Mouse (Mus musculus): Measurements from ENCODE around the gene Gfra4. TPM values are rescaled to one million over a fixed set of nuclear protein-coding genes. Genes with fewer than 3 reads are reported as not detected.

Gene Gfra4
- 3.2 and 3.9 TPM in 2 replicates for polyA plus RNA-seq (2015; fragmentation: Nextera tagmentation; extraction: Ambion mirVana)

DNA sequence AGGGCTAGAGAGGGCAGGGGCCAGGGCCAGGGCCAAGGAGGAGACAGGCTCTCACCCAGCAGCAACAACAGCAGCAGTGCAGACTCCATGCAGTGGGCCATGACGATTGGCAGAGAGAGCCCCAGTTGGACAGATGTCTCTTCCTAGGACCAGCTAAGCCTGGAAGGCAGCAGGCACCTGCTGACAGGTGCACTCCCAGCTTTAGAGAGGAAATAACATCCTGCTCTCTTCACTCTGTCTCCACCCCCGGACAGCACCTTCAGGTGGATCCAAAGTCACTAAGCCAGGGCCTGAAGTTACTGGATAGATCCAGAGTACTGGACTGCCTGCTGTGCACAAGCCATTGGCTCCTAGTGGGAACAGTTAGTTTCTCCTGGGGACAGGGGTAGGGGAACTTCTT, at the start of gene Gfra4:
TSS of gene Gfra4 (minus strand) at position 101 of the 400 bp plus-strand sequence.
- no peak for DNase-seq (ENCODE audit: low spot score)

DNA sequence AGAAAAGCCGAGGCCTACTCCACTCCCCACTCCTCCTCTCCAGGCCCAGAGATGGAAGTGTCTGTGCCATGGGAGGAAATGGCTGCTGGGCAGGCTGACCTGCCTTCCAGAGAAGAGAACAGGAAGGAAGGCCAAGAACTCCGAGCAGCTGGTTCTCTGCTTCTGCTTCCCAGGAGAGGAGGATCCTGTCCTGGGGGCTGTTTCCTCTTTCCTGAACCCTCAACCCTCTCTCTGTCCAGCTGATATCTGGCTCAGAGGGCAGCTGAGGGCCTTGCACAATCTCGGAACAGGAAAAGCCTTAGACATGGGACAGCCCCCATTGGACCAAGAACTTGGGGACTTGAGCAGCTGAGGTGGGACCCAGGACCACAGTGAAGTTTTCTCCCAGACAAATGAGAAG, 48.0 kb upstream of the Gfra4 start:
- DNase-seq (ENCODE audit: low spot score): no peak

DNA sequence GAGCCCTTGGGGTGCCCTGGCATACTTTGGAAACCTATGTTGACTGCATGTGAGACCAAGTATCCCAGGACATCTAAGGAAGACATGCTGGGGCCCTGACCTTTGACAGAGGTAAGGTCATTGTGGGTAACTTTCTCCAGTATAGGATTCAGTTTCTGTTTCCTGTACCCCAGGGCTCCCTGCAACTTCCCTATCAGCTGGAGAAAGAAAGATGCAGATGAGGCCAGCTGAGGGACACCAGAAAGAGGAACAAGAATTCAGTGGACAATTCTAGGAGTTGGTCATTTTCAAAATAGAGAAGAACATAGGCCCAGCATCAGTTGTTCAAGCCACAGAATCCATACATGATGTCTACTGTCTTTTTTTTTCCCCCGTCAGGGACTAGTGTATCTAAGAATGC, 46.7 kb upstream of the Gfra4 start:
- no peak for DNase-seq (ENCODE audit: low spot score)

DNA sequence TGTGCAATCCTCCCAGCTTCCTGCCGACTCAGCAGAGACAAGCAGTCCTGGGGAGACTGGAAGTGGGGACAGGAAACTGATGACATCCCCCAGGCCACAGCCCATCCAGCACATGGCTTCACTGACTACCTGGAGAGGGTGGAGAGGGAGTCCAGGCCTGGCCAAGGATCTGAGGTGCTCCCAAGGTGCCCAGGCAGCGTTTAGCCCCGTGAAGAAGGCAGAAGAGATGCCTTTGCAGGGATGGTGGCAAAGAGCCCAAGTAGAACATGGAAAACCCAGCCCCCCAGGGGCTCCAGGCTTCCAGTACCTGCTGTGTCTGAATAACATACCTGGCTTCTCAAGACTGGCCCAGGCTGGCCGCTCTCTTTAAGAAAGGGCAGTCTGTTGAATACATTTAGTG, 45.7 kb upstream of the Gfra4 start:
- DNase-seq (ENCODE audit: low spot score): no peak

DNA sequence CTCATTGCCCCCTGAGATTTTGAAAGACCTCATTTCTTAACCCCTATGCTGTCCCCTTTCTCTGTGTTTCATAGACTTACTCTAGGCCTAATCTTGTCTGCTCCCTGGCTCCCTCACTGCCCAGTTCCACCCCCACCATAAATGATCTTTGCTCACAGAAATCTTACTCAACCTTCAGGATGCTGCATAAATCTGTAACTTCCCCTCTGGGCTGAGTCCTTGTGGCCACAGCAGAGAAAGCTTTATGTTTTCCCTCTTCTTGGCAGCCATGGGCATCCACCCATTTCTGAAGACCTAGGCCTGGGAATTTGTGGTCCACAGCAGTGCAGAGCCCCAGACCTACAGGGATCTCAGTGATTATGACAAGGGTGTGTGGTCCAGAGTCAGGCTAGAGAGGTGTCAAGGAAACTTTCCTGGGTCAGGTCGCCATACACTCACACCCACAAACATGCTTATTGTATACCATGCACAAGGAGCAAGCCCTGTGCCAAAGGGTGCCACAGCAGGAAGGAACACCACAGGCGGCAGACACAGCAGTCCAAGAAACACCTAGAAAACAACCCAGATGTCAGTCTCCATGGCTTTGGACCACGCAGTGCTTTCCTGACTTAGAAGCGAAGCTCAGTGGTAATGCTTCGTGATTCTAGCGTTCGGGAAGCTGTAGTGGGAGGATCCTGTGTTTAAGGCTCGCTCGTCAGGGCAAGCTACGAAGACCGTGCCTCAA, 43.9 kb upstream of the Gfra4 start, which contains the start of gene Siglec1:
TSS of gene Siglec1 (minus strand) at position 99 of the 724 bp plus-strand sequence.
- no peak for DNase-seq (ENCODE audit: low spot score)

DNA sequence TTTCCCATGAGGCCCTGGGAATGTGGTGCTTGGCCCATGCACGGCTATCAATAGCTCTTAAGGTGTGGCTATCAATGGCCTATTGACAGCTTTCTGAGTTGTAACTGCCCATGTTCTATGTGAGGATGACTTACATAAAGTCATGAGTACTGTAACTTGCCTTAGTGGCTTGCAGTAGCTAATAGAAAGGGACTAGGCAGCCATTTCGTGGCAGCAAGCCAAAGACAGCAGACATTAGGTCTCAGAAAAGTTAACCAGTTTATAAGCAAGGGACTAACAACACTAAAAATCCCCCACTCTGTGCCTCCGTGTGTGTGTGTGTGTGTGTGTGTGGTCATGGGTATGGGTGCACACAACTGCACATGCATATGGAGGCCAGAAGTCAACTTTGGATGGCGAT, 41.3 kb upstream of the Gfra4 start:
- DNase-seq (ENCODE audit: low spot score): no peak

DNA sequence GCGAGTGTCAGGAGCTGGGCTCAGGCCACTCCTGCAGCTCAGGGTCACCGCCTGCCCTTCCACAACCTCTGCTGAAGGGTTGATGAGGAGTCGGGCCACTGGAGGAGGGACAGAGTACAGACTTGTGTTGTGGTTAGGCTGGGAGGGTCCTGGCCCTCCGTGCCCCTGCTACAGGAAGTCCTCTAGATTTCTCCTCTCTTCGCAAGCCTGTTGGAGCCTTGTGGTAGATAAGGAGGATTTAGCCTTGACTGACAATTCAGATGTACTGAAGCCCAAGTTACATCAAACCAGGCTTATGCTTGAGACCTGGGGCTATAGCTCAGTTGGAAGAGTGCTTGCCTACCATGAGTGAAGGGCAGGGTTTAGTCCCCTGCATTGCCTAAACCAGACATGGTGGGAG, 37.6 kb upstream of the Gfra4 start:
- no peak for DNase-seq (ENCODE audit: low spot score)

DNA sequence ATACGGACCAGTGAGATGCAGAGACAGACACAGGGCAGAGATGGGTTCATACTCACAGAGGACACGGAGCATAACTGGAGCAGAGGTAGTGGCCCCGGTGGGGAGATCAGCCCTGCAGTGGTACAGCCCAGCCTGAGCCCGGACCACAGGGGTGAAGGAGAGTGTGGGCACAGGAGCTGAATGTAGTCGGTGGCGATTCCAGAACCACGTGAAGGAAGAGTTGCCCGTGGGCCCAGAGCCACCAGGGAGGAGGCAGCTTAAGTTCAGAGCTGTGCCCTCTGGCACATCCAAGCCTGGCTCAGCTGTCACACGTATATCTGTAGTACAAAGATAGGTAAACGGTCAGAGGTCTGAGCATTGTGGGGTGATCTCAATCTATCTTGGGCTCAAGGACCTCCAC, 29.6 kb upstream of the Gfra4 start:
- no peak for DNase-seq (ENCODE audit: low spot score)

DNA sequence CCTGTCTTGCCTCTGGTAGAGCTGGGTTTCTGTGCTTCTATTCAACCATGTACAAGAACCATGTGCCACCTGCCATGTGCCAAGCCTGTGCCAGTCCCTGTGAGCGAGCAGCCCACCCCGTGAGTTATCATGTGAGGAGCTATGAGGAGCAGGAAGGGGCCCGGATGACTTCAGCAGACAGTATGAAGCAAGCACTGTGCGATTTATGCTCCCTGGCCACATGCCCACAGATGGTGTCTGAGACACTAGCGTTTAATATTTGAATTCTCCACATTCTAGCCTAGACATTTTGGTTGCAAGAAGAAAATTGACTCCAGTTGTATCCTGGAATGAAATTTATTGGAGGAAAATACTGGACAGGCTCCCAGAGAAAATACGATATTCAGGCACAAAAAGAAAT, 24.6 kb upstream of the Gfra4 start:
- DNase-seq (ENCODE audit: low spot score): no peak

DNA sequence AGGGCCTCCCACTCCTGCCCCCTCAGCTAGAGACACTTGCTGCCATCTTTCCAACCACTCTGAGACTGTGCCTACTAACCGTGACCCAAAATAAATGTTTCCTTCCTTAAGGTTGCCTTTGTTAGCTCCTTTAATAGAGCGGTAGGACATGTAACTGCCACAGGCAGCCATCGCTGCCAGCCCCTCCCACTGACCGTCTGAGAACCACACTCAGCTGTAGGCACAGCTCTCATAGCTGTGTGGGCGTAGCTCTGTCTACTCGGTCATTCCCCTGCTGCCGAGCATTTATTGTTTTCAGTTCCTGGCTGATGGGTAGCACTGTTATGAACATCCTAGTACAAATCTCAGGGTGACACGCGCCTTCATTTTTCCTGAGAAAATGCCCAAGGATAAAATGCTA, 23.5 kb upstream of the Gfra4 start:
- DNase-seq (ENCODE audit: low spot score): no peak

DNA sequence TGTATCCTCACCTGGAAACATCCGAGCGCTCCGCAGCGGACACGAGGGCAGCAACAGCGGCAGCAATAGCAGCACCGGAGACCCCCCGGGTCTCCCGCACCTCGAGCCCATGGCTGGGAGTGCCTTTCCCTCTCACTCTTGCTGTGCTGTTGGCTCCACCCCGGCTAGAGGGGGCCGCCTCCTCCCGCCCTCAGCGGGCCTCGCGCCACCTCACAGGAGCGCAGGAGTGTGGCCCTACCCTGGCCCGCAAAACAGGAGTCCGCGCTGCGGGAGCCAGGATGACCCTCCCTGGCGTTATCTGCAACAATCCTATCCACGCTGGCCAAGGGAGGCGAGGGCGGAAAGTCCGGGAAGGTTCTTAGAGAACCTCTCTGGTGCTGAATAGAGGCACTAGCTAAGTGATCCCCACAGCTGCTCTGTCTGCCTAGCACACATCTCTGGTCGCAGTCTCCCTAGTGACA, 20.5 kb upstream of the Gfra4 start, which contains the start of gene Adam33:
TSS of gene Adam33 (minus strand) at position 411 of the 461 bp plus-strand sequence.
- DNase-seq (ENCODE audit: low spot score): no peak

DNA sequence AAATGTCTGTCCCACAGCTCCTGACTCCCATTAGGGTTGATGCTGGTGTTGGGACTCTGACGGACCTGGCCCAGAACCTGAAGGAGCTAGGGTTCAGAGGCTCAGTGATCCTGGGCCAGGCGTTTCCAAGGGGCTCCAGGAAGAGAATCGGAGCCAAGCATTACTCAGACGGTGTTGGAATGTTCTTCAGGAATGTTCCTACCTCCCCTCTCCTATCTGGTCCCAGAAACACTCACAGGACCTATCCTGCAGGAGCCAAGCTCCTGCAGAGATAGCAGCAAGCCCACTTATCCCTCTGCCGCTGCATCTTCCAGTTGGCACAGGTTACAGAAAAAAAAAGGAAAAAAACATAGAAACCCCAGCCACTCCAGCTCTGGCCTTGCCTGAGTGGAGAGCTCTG, 18.7 kb upstream of the Gfra4 start:
- DNase-seq (ENCODE audit: low spot score): no peak

DNA sequence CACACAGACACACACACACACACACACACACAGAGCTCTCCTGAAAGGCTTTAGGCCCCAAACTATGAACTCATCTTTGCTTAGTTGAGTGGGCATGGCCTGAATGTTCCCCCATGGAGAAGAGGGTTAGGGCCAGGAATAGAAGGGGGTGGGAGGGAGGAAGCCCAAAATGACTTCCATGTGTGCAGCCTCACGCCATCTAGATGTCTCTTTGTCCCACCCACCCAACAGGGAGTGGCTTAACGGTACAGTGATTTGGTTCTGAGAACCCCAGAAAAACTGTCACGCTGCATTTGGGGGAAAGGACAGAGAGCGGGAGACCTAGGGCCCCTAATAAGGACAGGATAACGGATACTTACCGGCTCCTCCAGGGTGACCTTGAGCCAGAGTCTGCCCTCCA, 17.9 kb upstream of the Gfra4 start:
- no peak for DNase-seq (ENCODE audit: low spot score)

DNA sequence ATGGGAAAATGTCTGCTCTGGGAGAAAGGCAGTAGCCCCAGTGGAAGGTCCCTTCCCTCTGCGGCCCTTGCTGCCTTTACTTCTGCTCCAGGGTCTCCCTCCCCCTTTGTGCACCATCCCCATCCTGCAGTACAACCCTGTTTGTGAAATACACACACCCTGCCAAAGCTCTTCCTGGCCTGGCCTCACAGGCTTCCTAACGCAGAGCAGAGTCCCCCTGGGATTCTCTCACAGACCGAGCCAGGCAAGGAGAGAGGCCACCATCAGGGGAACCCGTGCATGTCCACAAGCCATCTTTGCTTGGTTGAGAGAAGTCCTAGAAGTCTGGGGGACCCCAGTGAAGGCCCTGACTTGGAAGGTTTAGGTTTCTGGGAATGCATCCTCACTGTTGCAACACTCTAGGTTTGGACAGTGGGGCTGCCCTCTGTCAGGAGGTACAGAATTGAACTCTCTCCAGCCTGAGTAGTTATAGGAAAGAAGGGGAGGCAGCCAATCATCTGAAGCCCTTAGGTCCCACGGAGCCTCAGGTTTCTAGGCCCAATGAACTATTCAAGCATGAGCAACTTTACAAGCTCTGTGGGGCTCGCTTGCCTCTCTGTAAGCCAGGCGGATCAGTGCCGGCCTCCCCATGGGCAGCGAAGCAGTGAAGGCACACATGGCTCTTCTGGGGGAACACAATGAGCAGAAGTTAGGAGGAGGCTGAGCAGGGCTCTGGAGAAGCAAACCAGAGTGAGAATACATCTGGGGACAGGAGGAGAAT, 17.1 kb upstream of the Gfra4 start:
- no peak for DNase-seq (ENCODE audit: low spot score)

DNA sequence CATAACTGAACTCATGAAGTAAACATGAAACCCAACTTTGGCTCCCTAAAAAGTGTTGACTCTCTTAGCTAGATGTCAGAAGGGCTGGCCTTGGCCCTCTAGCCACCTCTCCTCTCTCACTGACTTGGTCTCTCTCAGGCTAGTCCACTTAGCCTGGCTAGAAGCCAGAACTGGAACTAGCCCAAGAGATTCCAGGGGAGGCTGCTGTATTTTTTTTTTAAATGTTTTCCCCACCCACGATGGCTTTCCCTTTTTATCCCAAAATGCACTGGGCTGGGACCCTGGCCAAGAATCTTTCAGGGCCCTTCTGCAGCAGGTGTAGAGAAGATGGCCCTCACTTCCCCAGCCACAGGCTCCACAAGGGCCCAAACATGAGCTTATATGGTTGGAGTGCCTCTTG, 16.5 kb upstream of the Gfra4 start:
- DNase-seq (ENCODE audit: low spot score): no peak

DNA sequence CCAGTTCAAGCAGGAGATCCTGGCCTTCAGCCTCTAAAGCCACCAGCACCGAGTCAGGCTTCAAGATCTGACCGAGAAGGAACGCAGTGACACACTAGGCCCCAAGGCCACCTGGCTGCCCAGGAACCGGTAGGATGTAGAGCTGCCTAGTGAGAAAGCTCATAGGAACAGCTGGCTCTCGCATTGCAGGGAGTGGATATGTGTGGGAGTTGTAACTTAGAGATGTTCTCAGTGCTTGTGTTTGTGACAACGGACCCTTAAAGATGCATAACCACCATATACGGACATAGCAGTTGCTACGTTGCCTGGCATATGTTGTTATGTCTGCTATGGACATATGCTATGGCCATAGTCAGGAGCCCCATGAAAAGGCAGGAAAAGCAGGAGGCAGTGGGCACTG, 15.8 kb upstream of the Gfra4 start:
- no peak for DNase-seq (ENCODE audit: low spot score)

DNA sequence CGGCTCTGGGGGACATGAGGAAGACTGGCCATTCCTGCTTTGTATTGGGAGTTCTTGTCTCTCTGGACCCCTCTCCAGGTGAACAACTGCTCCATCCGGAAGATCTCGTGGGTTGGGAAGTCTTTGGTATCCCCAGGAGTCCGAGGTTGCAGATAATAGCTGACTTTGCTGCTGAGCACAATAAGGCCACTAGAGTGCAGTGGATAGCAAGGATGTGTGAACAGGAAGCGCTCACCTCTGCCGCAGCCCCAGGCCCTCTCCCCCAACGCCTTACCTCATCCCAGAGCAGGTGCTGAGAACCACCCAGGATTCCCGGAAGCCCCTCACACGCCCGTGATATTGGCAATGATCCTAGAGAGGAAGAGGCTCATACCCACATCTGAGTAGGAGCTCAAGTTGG, 13.3 kb upstream of the Gfra4 start:
- peak; percentile 56 for DNase-seq (ENCODE audit: low spot score)

DNA sequence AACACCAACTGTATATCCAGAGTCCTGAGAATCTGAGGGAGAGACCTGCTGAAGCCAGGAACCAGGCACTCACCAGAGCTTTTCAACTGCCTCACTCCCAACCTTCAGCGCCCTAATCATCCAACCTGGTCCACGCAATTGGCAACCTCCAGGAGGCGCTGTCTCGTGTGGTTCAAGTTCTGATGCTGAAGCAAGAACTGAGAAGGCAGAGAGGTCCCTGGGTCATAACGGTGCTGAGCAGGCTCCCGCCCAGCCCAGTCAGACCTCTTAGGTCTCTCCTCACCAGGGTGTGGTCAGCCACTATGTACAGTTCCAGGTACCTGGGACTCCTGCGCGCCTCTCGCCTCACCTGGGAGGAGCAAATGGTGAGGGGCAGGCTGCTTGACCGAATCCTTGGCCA, 12.7 kb upstream of the Gfra4 start:
- DNase-seq (ENCODE audit: low spot score): peak; percentile 63

DNA sequence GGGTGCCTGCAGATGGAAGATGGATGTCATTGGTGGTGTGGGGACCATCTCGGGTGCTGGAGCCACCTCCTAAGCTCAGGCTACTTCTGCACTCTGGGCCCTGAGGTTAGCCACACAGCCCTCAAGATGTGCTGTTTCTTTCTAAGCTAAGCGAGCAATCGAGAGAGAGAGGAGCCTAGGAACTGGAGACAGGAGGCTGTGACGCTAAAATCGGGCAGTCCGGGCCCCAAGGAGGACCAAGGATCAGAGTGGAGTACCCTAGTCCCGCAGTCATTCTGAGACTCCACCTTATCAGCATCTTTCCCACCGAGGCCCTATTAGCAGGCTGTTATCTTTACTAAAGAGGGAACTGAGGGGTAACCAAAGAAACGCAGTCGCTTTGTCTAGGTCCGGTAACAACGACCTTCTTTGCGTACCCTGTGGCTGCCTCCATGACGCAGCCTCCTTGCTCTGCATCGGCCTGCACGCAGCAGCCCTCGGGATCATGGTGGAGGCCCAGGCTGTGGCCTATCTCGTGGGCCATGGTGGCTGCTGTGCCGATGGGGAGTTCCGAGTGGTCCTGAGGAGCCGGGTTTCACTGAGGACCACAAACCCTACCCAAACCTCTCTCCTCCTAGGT, 11.9 kb upstream of the Gfra4 start:
- DNase-seq (ENCODE audit: low spot score): no peak

DNA sequence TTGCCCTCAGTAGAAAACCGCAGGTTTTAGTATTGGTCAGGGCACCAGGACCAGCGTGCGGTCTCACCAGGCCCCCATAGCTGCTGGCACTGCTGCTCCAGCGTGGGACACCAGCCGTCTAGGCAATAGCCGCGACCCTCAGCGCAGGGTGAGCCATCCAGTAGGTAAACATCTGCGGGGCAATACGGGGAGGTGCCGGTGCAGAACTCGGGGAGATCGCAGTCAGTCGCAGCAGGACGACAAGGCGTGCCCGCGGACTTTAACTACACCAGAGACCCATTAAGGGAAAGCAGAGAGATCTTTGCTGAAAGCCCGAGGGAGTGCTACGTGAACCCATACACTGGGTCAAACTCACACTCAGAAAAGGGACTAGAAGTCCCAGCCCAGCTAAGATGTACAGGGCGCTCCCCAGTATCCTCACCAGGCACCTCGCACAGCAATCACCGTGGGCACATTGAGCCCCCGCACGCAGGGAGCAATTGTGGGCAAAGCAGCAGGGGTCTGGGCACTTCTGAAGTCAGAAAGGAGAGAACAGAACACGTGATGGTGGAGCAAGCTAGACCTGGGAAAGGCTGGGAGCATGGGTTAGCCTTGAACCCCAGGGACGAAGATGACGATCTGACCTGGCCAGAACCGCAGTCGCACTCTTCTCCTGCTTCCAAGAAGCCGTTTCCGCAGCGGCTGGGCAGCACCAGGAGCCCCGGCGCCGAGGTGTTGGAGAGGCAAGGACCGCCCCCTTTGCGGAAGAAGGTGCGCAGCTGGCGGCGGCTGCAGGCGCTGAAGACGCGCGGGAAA, 11.2 kb upstream of the Gfra4 start:
- peak; percentile 22 for DNase-seq (ENCODE audit: low spot score)

DNA sequence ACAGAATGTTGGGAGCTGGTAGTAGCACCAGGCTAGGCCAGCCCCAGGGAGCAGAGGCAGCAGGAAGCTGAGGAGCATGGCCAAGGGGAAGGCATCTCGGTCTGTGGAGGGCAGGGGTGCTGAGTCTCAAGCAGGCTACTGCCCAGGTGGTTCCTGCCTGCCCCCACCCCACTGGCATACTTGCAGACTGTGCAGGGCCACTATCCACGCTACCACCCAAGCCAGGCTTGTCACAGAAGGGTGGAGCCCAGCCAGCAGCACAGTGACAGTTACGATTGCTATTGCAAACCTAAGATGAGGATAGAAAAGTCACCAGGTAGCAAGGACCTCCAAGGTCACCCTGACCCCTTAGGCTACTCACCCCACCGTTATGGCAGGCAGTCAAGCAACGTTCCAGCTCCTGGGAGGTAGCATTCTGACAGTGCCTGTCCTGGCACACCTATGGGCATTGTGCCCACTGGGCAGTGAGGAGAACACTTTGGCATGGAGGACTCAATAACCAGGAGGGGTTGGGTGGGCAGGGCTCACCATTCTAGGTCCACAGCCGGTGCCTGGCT, 10.1 kb upstream of the Gfra4 start:
- no peak for DNase-seq (ENCODE audit: low spot score)
